Mouse (Mus musculus): ENCODE measurements around the gene Ptprf.

The Ptprf gene

GRCm38 (mm10) chr4:118291231-118291630, at the start of gene Ptprf:
Ptprf (minus strand) TSS chr4:118291405.
- DNase-seq (ENCODE audit: low read depth, low spot score), result peak; percentile 33

DNA sequence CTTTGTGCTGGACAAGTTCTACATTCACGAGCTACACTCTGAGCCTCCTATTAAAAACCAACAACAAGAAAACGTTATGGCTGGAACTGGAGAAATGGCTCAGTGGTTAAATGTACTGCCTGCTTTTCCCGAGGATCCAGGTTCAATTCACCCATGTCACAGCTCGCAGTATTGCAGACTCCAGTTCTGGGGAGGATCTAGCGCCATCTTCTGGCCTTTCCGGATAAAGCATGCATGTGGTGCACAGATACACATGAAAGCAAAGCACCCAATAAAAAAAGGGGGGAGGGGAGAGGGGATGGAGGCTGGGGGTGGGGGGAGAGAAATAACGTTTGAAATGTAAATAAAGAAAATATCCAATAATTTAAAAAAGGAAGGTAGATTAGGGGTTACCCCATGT, 45.5 kb upstream of the Ptprf start:
- DNase-seq (ENCODE audit: low read depth, low spot score), result peak; percentile 49

DNA sequence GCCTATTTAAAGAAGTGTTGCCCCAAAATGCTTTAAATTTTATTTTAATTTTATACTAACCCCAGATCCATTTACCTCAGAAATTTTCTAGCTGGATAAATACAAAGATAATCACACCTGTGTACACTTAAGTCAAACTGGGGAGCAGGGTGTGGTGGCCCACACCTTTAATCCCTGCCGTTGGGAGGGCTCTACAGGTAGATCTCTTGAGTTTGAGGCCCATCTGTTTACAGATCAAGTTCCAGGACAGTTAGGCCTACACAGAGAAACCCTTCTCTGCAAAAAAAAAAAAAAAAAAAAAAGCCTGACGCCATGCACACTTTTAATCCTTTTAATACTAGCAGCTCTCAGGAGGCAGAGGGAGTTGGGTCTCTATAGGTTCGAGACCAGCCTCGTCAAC, 44.8 kb upstream of the Ptprf start:
- DNase-seq (ENCODE audit: low read depth, low spot score), result no peak

- DNase-seq (ENCODE audit: low read depth, low spot score), result no peak
These were observed 40.6 kb upstream of the Ptprf start for GRCm38 (mm10) chr4:118331777-118332176.

GRCm38 (mm10) chr4:118326476-118326875, 35.3 kb upstream of the Ptprf start:
- peak; percentile 8 for DNase-seq (ENCODE audit: low read depth, low spot score)

GRCm38 (mm10) chr4:118320636-118321035, 29.4 kb upstream of the Ptprf start:
- DNase-seq (ENCODE audit: low read depth, low spot score), result no peak

- no peak for DNase-seq (ENCODE audit: low read depth, low spot score)
These were observed 28.6 kb upstream of the Ptprf start for GRCm38 (mm10) chr4:118319706-118320344.

GRCm38 (mm10) chr4:118316662-118317061, 25.5 kb upstream of the Ptprf start:
- no peak for DNase-seq (ENCODE audit: low read depth, low spot score)

DNA sequence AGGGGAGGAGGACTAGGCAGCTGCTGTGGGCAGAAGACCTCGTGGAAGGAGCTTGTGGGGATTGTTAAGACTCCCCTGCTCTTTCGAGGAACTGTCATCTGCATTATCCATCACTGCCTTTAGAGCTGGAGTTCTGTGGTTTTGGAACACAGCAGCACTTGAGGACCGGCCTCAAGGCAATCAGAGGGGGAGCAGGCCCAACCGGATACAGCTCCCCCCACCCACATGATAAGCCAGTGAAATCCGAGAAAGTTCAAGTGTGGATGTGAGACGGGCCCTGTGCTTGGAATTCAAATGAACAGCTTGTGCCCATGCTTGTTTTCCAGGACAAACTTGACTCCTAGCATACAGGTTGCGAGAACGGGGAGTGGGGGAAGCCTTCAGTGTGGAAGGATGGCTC, 24.1 kb upstream of the Ptprf start:
- no peak for DNase-seq (ENCODE audit: low read depth, low spot score)

DNA sequence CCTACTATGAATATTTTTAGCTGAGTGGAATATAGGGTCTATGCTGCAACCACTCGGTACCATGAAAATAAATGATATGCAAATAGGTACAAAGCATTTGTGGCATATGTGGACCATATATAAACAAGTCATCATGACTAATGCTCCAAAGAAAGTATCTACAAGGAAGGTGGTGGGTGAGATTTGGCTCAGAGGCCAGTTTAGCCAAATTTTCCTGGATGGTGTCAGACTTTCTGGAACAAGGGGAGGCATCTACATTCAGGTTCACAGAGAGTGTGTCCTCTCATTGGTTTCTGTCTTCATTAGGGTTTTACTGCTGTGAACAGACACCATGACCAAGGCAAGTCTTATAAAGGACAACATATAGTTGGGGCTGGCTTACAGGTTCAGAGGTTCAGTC, 19.3 kb upstream of the Ptprf start:
- DNase-seq (ENCODE audit: low read depth, low spot score), result no peak

DNA sequence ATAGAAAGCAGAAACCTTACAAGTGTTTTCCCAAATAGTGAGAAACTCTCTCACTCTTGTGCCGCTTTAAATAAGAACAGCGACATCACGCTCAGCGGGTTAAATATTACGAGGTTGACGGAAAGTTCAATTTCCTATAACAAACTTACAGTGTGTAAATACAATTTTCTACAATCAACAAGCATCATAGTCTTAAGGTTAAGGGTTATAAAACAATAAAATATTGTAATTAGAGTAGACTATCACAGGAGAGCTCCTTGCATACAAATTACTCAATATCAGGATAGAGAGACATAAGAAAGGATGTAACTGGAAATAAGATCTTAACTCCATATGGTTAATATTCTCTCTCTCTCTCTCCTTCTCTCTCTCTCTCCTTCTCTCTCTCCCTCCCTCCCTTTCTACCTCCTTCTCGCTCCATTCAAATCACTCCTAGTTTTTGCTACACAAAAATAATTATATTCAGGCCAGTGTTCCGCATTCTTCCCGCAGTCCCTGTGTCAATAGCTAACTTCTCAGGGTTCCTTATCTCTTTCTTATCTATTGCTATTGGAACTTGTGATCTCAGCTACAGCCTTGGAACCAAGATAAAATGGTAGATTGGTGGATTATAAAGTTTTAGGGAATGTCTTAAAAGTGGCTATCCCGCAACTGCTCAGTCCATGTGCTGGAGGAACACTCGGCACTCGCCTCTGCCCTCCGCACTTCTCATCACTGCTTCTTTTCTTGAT, 16.5 kb upstream of the Ptprf start:
- no peak for DNase-seq (ENCODE audit: low read depth, low spot score)

DNA sequence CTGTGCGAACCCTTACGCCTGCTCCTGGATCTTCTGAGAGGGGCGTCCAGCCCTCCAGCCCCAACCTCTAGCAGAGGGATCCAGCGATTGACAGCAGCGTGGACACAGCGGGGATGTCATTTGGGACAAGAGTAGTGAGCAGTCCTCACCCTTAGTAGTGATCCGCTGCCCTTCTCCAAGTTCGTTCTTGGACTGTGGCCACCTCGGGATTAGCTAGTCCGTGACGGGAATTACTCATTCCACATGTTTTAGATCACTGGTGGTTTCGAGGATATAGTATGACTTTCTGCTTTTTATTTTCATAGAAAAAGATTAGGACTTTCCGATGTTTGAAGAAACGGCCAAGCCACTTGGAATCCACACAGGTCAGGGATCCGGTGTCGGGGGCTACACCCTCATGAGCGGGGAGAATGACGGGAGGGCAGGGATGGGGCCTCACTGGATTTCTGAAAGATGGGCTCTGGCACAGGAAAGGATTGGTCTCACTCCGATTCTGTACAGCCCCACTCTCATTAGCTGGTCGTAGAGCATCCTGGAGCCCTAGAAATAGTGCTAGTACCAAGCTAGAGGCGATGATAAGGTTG, 15.0 kb upstream of the Ptprf start:
- no peak for DNase-seq (ENCODE audit: low read depth, low spot score)

- DNase-seq (ENCODE audit: low read depth, low spot score), result no peak
These were observed 13.8 kb upstream of the Ptprf start for GRCm38 (mm10) chr4:118304984-118305383.

- no peak for DNase-seq (ENCODE audit: low read depth, low spot score)
These were observed 6.6 kb upstream of the Ptprf start for GRCm38 (mm10) chr4:118297844-118298243.

DNA sequence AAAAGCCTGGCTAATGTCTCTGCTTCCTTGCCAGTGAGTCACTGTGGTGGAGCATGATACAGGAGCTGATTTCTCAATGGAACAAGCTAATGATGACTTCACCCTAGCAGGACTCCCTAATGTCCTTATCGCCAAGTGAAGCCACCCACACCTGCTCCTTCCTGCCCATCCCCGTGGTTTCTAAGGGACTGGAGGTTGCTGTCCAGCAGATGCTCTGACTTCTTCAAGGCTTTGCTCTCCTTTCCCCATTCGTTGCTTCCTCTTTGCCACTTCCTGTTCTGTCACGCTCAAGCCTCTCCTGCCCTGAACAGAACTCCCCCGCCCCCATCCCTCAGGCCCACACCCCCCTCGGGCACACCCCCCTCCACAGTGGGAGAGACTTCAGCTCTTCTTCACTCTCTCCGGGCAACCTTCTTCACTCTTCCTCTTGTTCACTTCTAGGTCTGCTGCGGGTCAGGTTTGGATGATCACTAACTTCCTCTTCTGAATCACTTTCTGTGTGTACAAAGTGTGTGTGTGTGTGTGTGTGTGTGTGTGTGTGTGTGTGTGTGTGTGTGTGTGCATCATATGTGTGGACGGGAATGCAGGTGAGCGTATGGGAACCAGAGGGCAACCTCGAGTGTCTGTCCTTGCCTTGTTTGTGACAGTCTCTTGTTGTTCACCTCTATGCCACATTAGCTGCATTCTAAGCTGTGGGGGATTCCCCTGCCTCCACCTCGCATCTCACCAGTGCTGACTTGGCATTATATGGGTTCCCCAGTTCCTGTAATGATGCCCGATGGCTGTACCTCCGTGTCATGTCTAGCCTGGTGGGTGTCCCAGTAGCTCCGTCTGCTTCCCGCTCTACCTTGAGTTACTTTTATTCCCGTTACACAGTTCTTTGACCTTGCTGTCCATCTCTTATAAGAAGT, 4.7 kb upstream of the Ptprf start:
- peak; percentile 64 for DNase-seq (ENCODE audit: low read depth, low spot score)

DNA sequence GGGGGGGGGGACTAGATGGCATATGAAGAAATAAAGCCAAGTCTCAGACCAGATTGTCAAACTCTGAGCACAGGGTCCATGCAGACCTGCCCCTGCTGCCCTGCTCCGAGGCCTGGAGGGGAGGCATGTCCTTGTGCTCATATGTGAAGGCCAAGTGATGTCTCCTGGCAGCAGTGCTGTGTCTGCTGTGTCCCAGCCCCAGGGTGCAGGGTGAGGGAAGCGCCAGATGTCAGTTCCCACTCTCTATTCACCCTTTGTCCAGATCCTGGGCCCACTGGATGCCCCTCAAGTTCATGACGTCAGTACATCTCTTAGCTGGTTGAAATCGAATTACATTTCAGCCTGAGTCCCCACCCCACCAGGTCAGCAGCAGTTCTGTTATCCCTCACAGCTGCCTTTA, 3.6 kb upstream of the Ptprf start:
- DNase-seq (ENCODE audit: low read depth, low spot score), result no peak

GRCm38 (mm10) chr4:118292741-118293306, 1.6 kb upstream of the Ptprf start:
- DNase-seq (ENCODE audit: low read depth, low spot score), result peak; percentile 74

DNA sequence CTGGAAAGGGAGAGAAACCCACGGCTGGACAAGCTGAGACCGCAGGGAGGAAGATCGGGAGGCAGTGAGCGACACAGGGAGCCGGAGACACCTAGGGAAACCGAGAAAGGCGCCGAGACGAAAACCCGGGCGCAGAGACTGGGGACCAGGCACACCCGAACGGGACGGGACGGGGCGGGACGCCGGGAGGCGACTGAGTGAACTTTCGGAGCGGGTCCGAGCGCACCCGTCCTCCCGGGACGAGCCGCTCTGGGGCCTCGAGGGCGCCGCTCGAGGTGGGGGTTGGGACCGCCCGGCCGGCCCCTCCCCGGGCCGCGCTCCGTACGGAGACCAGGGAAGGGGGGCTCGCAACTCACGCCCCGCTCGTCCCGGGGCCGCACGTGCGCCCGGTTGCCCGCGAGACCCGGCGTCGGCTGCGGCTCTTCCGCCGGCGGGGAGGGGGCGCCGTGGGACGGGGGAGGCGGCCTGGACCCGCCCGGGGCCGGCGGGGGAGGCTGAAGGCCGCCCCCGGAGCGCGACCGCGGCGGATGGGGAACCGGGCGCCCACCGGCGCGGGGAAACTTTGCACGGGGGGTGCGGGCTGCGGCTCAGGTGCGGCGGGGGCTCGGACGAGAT, 682 bp downstream of the Ptprf start:
- DNase-seq (ENCODE audit: low read depth, low spot score), result peak; percentile 19

DNA sequence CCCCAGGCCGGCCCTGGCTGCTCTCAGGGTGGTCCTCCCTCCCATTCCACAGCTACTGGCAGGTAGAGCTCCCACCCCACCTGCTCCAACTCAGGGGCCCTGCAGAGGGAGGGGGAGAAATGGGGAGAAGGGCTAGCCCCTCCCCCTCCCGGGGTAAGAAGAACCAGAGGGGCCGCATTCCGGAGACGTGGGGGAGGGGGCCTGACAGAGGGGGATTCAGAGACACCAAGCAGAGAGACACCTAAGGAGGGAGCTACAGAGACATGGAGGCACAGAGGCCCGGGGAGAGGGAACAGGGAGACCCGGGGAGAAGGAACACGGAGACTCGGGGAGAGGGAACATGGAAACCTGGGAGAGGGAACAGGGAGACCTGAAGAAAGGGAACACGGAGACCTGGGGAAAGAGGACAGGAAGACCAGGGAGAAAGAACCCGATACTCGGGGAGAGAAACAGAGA, 1.2 kb downstream of the Ptprf start:
- DNase-seq (ENCODE audit: low read depth, low spot score), result no peak

DNA sequence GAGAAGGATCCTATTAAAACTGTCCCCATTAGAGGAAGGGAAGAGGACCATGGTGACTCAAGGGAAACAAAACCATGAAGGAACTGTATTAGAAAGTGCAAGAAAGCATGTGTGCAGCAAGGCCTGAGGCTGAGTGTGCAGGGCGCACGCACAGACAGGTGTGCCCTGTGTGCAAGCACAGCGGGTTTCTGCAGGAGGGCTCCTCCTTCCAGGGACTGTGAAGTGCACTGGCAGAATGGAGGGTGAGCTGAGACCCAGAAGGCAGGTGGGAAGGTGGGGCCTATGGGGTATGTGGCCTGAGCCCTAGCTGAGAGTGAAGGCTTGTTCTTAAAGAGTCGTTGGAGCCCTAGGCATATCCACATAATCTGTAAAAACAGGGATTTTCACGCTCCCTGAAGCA, 1.9 kb downstream of the Ptprf start:
- no peak for DNase-seq (ENCODE audit: low read depth, low spot score)

GRCm38 (mm10) chr4:118288531-118288930, 2.7 kb downstream of the Ptprf start:
- DNase-seq (ENCODE audit: low read depth, low spot score), result no peak

All from CD4-positive helper T cell, adult 2 months (primary cell).